Mouse (Mus musculus) forebrain, postnatal 0 days (tissue): Measurements from ENCODE around the gene Ywhae. TPM values are rescaled to one million over a fixed set of nuclear protein-coding genes. Genes with fewer than 3 reads are reported as not detected.

ENCODE experiments used
- ATAC-seq: fragments of 200-750 bp; cut with Nextera tagmentation; 2 replicates; pipeline ENCODE4 v1.8.0; 2017; ENCODE audit warnings: mild to moderate bottlenecking, moderate library complexity
- DNase-seq: peaks from one replicate; pipeline ENCODE4 v3.0.0-alpha.2; 2015
- H3K27ac ChIP-seq: fragments of 300-500 bp; sonication (generic); 2 replicates; pipeline ENCODE4 v1.5.1; 2014; ENCODE audit warnings: low read depth, mild to moderate bottlenecking, antibody characterized with exemption, low read length, moderate library complexity, mixed read lengths
- H3K27me3 ChIP-seq: fragments of 300-500 bp; sonication (generic); 2 replicates; pipeline ENCODE4 v1.6.1; 2014; ENCODE audit warnings: mild to moderate bottlenecking, low read length, mixed read lengths; ENCODE audit not compliant: insufficient read depth
- H3K36me3 ChIP-seq: fragments of 300-500 bp; sonication (generic); 2 replicates; pipeline ENCODE4 v1.6.1; 2014; ENCODE audit warnings: mild to moderate bottlenecking, moderate library complexity; ENCODE audit not compliant: insufficient read depth
- H3K4me1 ChIP-seq: fragments of 300-500 bp; sonication (generic); 2 replicates; pipeline ENCODE4 v1.6.1; 2014; ENCODE audit warnings: antibody characterized with exemption; ENCODE audit not compliant: insufficient read depth
- H3K4me2 ChIP-seq: fragments of 300-500 bp; sonication (generic); 2 replicates; pipeline ENCODE4 v1.6.1; 2014; ENCODE audit warnings: low read depth, mild to moderate bottlenecking, moderate library complexity
- H3K4me3 ChIP-seq: fragments of 300-500 bp; sonication (generic); 2 replicates; pipeline ENCODE4 v1.5.1; 2014; ENCODE audit warnings: low read depth, low read length, mixed read lengths
- H3K9ac ChIP-seq: fragments of 300-500 bp; sonication (generic); 2 replicates; pipeline ENCODE4 v1.6.1; 2014; ENCODE audit warnings: mild to moderate bottlenecking
- H3K9me3 ChIP-seq: fragments of 300-500 bp; sonication (generic); 2 replicates; pipeline ENCODE4 v1.6.1; 2016; ENCODE audit warnings: low read length
- CTCF ChIP-seq: sonication (generic); IDR thresholded peaks from 2 replicates; pipeline ENCODE4 v1.5.1; 2016; ENCODE audit warnings: antibody characterized with exemption, control low read depth, low read depth
- WGBS: fragments of 180-500 bp; shearing (Covaris S2); extraction: QIAGEN DNeasy Blood & Tissue Kit; methylation state at CpG from one replicate; pipeline ENCODE4 v1.1.7; 2014; 5-methylcytosine and 5-hydroxymethylcytosine counted together
- polyA plus RNA-seq: library from polyadenylated mRNA; unstranded; fragments of >200 nt; fragmentation: Nextera tagmentation; extraction: Ambion mirVana; gene quantifications from 2 replicates; pipeline ENCODE4 v1.2.1, GENCODE M21; 2015
- total RNA-seq: library from RNA; depleted of rRNA; stranded (reverse); fragments of >200 nt; gene quantifications from 2 replicates; pipeline ENCODE4 v1.2.3, GENCODE M21; 2014

The Ywhae gene
- total and polyA plus RNA-seq, 2 experiments from 2014 or later, result 309 to 1,700 TPM

DNA sequence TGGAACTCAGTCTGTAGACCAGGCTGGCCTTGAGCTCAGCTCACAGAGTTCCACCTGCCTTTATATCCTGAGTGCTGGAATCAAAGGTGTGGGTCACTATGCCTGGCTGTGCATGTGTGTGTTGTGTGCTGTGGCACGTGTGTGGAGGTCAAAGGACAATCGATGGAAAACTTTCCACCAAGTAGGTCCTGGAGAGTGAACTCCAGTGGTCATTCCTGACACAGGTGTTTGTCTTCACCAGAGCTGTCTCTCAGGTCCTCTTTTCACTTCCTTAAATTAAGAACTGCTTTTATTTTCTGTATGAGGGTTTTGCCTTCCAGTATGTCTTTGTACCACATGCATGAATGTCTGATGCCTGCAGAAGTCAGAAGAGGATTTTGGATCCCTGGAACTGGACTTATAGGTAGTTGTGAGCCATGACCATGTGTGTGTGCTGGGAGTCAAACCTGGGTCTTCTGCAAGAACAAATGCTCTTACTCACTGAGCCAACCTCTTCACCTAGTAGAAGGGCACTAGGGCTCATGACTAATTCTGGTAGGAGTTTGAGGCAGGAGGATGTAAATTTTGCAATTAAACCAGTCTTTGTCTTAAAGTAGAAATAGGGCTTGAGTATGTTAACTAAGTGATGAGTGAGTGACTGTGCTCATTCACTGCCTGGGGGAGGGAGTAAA lies 5.3 kb downstream of the Ywhae start:
- TF ChIP-seq CTCF, result no peak
- Histone ChIP-seq H3K4me1 (peaks cover 31% of the 10 kb centered on the region), H3K4me2 (no peak overlapping the region), H3K9ac (no peak overlapping the region), H3K27ac (no peak overlapping the region), H3K9me3 (no peaks in the 10 kb centered on the region), H3K27me3 (no peaks in the 10 kb centered on the region), H3K36me3 (peaks cover 11% of the 10 kb centered on the region; the same call in 1 of the 2 replicates), H3K4me3 (no peak overlapping the region)
- 78% methylated on average over 2 of the region's 2 CpGs for WGBS
- no peak for DNase-seq
- ATAC-seq, result no peak

DNA sequence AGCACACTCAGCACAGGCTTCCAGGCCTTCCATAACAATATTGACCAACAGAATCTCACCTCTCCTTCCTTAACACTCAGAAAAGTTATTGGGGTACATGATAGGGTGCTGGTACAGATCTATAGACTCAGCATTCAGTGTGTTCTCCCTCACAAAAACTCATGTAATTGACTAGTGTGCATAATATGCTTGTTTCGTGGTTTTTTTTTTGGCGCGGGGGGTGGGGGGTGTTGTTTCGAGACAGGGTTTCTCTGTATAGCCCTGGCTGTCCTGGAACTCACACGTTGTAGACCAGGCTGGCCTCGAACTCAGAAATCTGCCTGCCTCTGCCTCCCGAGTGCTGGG lies 5.8 kb downstream of the Ywhae start:
- no peaks in the 10 kb centered on the region for H3K27me3 ChIP-seq
- WGBS, result 96% methylated on average over 7 of the region's 7 CpGs
- H3K4me2 ChIP-seq, result no peak overlapping the region
- no peak overlapping the region for H3K27ac ChIP-seq
- DNase-seq (no peak), ATAC-seq (no peak)
- H3K9ac ChIP-seq, result no peak overlapping the region
- peaks cover 31% of the 10 kb centered on the region for H3K4me1 ChIP-seq
- H3K4me3 ChIP-seq, result no peak overlapping the region
- no peaks in the 10 kb centered on the region for H3K9me3 ChIP-seq
- no peak for TF ChIP-seq CTCF
- peaks cover 11% of the 10 kb centered on the region; the same call in 1 of the 2 replicates for H3K36me3 ChIP-seq

DNA sequence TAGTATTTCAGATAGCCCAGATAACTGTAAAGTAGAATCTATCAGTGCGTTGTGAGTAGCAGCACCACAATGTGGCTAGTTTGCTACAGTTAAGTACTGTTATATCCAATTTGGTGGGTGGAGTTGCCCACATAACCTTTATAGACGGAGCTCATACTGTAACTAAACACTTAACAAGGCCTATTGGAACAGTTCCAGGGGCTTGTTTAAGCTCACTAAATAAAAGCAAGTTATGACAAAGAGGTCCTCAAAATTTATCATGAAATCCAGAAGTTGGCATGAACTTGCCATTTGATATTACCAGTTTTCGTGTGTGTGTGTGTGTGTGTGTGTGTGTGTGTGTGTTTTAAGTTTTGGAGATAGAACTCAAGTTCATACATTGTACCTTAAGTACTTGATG lies 7.5 kb downstream of the Ywhae start:
- Histone ChIP-seq H3K9ac (no peak overlapping the region), H3K4me3 (no peak overlapping the region), H3K27me3 (no peaks in the 10 kb centered on the region), H3K4me2 (no peak overlapping the region), H3K36me3 (peaks cover 11% of the 10 kb centered on the region; the same call in 1 of the 2 replicates), H3K9me3 (no peaks in the 10 kb centered on the region), H3K4me1 (peaks cover 23% of the 10 kb centered on the region), H3K27ac (no peak overlapping the region)
- DNase-seq, result no peak
- 53% methylated on average over 3 of the region's 3 CpGs for WGBS
- TF ChIP-seq CTCF, result no peak
- ATAC-seq, result no peak

DNA sequence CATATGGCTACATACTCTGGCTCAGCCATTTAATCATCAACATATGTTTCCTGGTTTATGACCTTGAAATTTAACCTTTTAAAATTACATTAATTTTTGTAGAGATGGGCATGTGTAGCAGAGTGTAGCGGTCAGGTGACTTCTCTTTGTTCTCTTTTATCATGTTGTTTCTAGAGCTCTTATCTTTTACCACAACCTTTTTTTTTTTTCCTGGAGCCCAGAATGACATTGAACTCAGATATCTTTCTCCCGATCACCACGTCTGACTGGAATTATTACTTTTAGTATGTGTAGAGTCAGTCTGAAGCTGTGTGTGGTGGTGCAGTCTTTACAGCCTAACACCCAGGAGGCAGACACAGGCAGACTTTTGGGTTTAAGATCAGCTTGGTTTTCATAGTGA lies 8.9 kb downstream of the Ywhae start:
- H3K27me3 ChIP-seq, result no peaks in the 10 kb centered on the region
- peaks cover 11% of the 10 kb centered on the region; the same call in 1 of the 2 replicates for H3K36me3 ChIP-seq
- no peak for DNase-seq
- no peak overlapping the region for H3K9ac ChIP-seq
- ATAC-seq, result no peak
- H3K27ac ChIP-seq, result no peak overlapping the region
- TF ChIP-seq CTCF, result no peak
- no peak overlapping the region for H3K4me3 ChIP-seq
- peaks cover 11% of the 10 kb centered on the region for H3K4me1 ChIP-seq
- whole genome bisulfite sequencing, result 79% methylated on average over 3 of the region's 3 CpGs
- no peak overlapping the region for H3K4me2 ChIP-seq
- H3K9me3 ChIP-seq, result no peaks in the 10 kb centered on the region

DNA sequence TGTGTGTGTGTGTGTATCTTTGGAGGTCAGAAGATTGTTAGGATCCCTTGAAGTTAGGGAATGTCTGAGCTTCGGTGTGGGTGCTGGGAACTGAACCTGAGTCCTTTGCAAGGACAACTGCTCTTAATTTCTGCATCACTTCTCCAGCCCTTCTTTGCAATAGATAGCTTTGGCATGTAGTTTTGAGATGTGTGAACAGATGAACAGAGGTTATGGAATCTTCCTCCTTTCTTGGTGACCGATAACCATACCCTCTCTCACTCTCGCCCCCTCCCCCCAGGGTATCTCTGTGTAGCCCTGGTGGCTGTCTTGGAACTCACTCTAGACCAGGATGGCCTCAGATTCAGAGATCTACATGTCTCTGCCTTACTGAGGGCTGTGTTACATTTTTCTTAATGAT lies 12.1 kb downstream of the Ywhae start:
- DNase-seq (no peak), ATAC-seq (no peak)
- Histone ChIP-seq H3K4me1 (no peaks in the 10 kb centered on the region), H3K4me3 (no peak overlapping the region), H3K4me2 (no peak overlapping the region), H3K36me3 (no peaks in the 10 kb centered on the region), H3K9ac (no peak overlapping the region), H3K27ac (no peak overlapping the region), H3K9me3 (no peaks in the 10 kb centered on the region), H3K27me3 (no peaks in the 10 kb centered on the region)
- whole genome bisulfite sequencing, result 96% methylated on average over 3 of the region's 3 CpGs
- no peak for TF ChIP-seq CTCF

DNA sequence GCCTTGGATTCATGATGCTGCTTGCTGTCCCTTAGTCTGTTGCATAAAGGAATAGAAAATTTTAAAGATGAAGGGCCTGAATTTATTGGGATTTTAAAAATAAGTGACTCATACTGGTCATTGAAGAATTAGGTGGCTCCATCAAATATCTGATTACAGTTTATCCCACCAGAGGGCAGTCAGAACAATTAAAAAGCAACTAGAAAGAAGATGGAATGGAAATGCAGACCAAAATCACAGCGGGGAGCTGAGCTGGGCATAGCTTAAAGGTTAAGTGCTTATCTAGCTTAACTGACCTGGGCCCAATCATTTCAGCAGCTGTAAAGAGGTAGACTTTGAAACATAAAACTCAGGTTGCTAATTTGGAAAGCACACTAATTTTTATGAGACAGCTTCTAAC lies 17.9 kb downstream of the Ywhae start:
- H3K4me3 ChIP-seq, result no peak overlapping the region
- H3K27me3 ChIP-seq, result no peaks in the 10 kb centered on the region
- no peak overlapping the region for H3K27ac ChIP-seq
- no peak overlapping the region for H3K9ac ChIP-seq
- H3K4me1 ChIP-seq, result 0 out of 2 replicates have a peak, but pooled peaks cover 4% of the 10 kb centered on the region
- no peak for DNase-seq
- WGBS, result 66% methylated on average over 1 of the region's 1 CpGs
- peaks cover 4% of the 10 kb centered on the region for H3K36me3 ChIP-seq
- no peaks in the 10 kb centered on the region for H3K9me3 ChIP-seq
- no peak overlapping the region for H3K4me2 ChIP-seq
- ATAC-seq, result no peak
- TF ChIP-seq CTCF, result 0 out of 2 replicates have a peak, but pooled peaks have one; percentile 26

DNA sequence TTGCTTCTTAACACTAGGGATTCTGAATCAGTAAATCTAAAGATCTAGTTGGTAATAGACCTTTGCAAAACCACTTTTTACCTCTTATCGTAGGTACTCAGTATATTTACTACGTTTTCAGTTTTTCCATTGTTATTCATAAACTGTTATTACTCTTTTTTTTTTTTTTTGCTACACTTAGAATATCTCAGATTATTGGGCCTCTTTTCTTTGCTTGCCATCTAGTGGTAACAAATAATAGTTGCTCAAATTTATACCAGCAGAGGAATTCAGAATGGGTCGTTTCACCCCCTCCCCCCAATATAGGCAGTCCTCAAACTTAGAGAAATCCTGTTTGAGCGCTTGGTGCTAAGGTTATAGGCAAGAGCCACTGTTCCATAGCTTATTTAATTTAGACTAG lies 18.4 kb downstream of the Ywhae start:
- DNase-seq, result no peak
- 0 out of 2 replicates have a peak, but pooled peaks cover 4% of the 10 kb centered on the region for H3K4me1 ChIP-seq
- H3K4me2 ChIP-seq, result no peak overlapping the region
- H3K27me3 ChIP-seq, result no peaks in the 10 kb centered on the region
- no peak overlapping the region for H3K4me3 ChIP-seq
- H3K27ac ChIP-seq, result no peak overlapping the region
- 66% methylated on average over 4 of the region's 4 CpGs for WGBS
- no peak for ATAC-seq
- H3K9ac ChIP-seq, result no peak overlapping the region
- no peaks in the 10 kb centered on the region for H3K9me3 ChIP-seq
- TF ChIP-seq CTCF, result peak; percentile 55
- peaks cover 5% of the 10 kb centered on the region for H3K36me3 ChIP-seq
